ENCODE assay signal across 11 mouse cellular contexts in genomic region chr9:74045936-74046335, GRCm38 (mm10).
DNase-seq lines count a peak whose midpoint lies in the region; ATAC-seq and TF ChIP-seq lines count a peak whose summit lies in the region.
"Had no signal": no experiment of that assay in that cellular context is flagged by ENCODE, and none has a peak within 500 bp of the region (broad histone marks: within the 10 kb centered on the region; RNA-seq: fewer than 3 reads in every experiment).

No protein-coding gene starts in this region.

- H3K27me3 ChIP-seq in liver, postnatal 0 days (ENCODE audit: insufficient read depth, low read length), result no peaks in the 10 kb centered on the region
- no peaks in the 10 kb centered on the region for H3K27me3 ChIP-seq in heart, embryonic 12.5 days (replicated peaks)
- H3K27me3 ChIP-seq in stomach, embryonic 16.5 days (ENCODE audit: control insufficient read depth, insufficient read depth, low read length), result no peaks in the 10 kb centered on the region
- H3K27me3 ChIP-seq: lung, embryonic 15.5 days had no signal

- no peaks in the 10 kb centered on the region for H3K36me3 ChIP-seq in liver, postnatal 0 days (replicated peaks; ENCODE audit: insufficient read depth, low read length)
- H3K36me3 ChIP-seq in heart, embryonic 12.5 days, result no peaks in the 10 kb centered on the region
- H3K36me3 ChIP-seq in stomach, embryonic 16.5 days (ENCODE audit: control insufficient read depth, insufficient read depth, low read length), result no peaks in the 10 kb centered on the region
- H3K36me3 ChIP-seq: lung, embryonic 15.5 days had no signal

- ATAC-seq in liver, postnatal 0 days, result no peak
- peak; percentile 64 for ATAC-seq in heart, embryonic 12.5 days (ENCODE audit: insufficient number of reproducible peaks, low FRiP score)
- ATAC-seq in stomach, embryonic 16.5 days (ENCODE audit: insufficient read depth, low FRiP score), result peak; percentile 76

- H3K9ac ChIP-seq in liver, postnatal 0 days (replicated peaks), result no peak overlapping the region
- H3K9ac ChIP-seq in heart, embryonic 12.5 days, result no peak overlapping the region
- H3K9ac ChIP-seq in stomach, embryonic 16.5 days (ENCODE audit: low read length), result no peak overlapping the region
- H3K9ac ChIP-seq: lung, embryonic 15.5 days had no signal

- no peak for TF ChIP-seq CTCF in liver, postnatal 0 days (IDR thresholded peaks at IDR 0.05; ENCODE audit: low read depth)

- H3K4me1 ChIP-seq in liver, postnatal 0 days (ENCODE audit: insufficient read depth), result no peaks in the 10 kb centered on the region
- peaks cover 6% of the 10 kb centered on the region; the same call in 1 of the 2 replicates for H3K4me1 ChIP-seq in heart, embryonic 12.5 days (replicated peaks)
- H3K4me1 ChIP-seq in stomach, embryonic 16.5 days (ENCODE audit: control insufficient read depth, insufficient read depth, low read length), result no peaks in the 10 kb centered on the region

- WGBS in liver, postnatal 0 days (ENCODE audit: insufficient replicate concordance), result 64% methylated on average over 3 of the region's 3 CpGs
- WGBS in heart, embryonic 12.5 days, result 47% methylated on average over 3 of the region's 3 CpGs
- 46% methylated on average over 3 of the region's 3 CpGs for WGBS in stomach, embryonic 16.5 days

- TF ChIP-seq EP300 in liver, postnatal 0 days (IDR thresholded peaks at IDR 0.05; ENCODE audit: low read depth), result no peak

- no peak overlapping the region for H3K4me2 ChIP-seq in liver, postnatal 0 days (ENCODE audit: low read depth, low read length)
- H3K4me2 ChIP-seq in heart, embryonic 12.5 days, result no peak overlapping the region
- H3K4me2 ChIP-seq in stomach, embryonic 16.5 days (ENCODE audit: low read depth, low read length), result no peak overlapping the region
- H3K4me2 ChIP-seq: lung, embryonic 15.5 days had no signal

- no peak overlapping the region for H3K27ac ChIP-seq in liver, postnatal 0 days (ENCODE audit: low read depth)
- H3K27ac ChIP-seq in heart, embryonic 12.5 days (ENCODE audit: poor library complexity, severe bottlenecking), result no peak overlapping the region
- no peak overlapping the region for H3K27ac ChIP-seq in stomach, embryonic 16.5 days (ENCODE audit: low read length)
- H3K27ac ChIP-seq: lung, embryonic 15.5 days had no signal

- peak; percentile 10 for DNase-seq in liver
- no peak for DNase-seq in liver, postnatal 0 days
- DNase-seq in lung, adult 18-20 months, result peak; percentile 38 to 48
- no peak for DNase-seq in B cell, adult 2 months
- no peak for DNase-seq in gastrocnemius, postnatal 25 days
- no peak for DNase-seq in right cerebral cortex, adult 2 months (ENCODE audit: low spot score in 2 of 2)
- DNase-seq: cerebellum, adult 9-11 months; right cerebral cortex, adult 18-20 months had no signal

- H3K4me3 ChIP-seq in liver, postnatal 0 days (ENCODE audit: low read depth, low read length), result no peak overlapping the region
- H3K4me3 ChIP-seq in heart, embryonic 12.5 days, result no peak overlapping the region
- no peak overlapping the region for H3K4me3 ChIP-seq in stomach, embryonic 16.5 days (replicated peaks; ENCODE audit: low read length)
- H3K4me3 ChIP-seq: lung, embryonic 15.5 days had no signal

- no peaks in the 10 kb centered on the region for H3K9me3 ChIP-seq in liver, postnatal 0 days (ENCODE audit: low read length)
- no peaks in the 10 kb centered on the region for H3K9me3 ChIP-seq in heart, embryonic 12.5 days (replicated peaks)
- H3K9me3 ChIP-seq in stomach, embryonic 16.5 days (replicated peaks; ENCODE audit: control insufficient read depth, low read length), result no peaks in the 10 kb centered on the region
- H3K9me3 ChIP-seq: lung, embryonic 15.5 days had no signal

Comparison
In these comparisons a context has a peak if more than half of its experiments do, and no peak if none do; other contexts are left out.
1. DNase-seq: peak in liver (single experiment) and lung, adult 18-20 months (2 of 2); none in liver, postnatal 0 days (single experiment), B cell, adult 2 months (0 of 2), gastrocnemius, postnatal 25 days (single experiment) and right cerebral cortex, adult 2 months (0 of 2).